Mouse (Mus musculus) cortical plate, adult 2 months (tissue): ENCODE data around the gene Npas1.

Source experiments
- CTCF ChIP-seq: fragments of 200-500 bp; IDR thresholded peaks from 2 replicates; pipeline ENCODE4 v1.5.1; 2011; ENCODE audit warnings: mild to moderate bottlenecking, control low read depth, low read length; ENCODE audit not compliant: insufficient read depth; ENCODE audit errors: extremely low read depth
- POLR2A ChIP-seq: fragments of 200-500 bp; IDR thresholded peaks from 2 replicates; pipeline ENCODE4 v1.6.1; 2011; ENCODE audit warnings: mild to moderate bottlenecking, low read length, control low read depth; ENCODE audit not compliant: insufficient read depth; ENCODE audit errors: extremely low read depth

GRCm38 (mm10) chr7:16496260-16496659 lies 18.7 kb upstream of the Npas1 start:
- no peak for TF ChIP-seq POLR2A
- no peak for TF ChIP-seq CTCF
